Mouse (Mus musculus) gastrocnemius, postnatal 14 days (tissue): Measurements from ENCODE around the gene D630023F18Rik. TPM values are rescaled to one million over a fixed set of nuclear protein-coding genes. Genes with fewer than 3 reads are reported as not detected.

ENCODE experiments used
- DNase-seq: peaks from one replicate; pipeline ENCODE4 v3.0.0; 2021; ENCODE audit warnings: mixed read lengths
- intact Hi-C: fragments of 180-260 bp; cut with DNase I; formaldehyde crosslinking; loops from one replicate; pipeline ENCODE4 v1.15.1; 2025; ENCODE audit warnings: low total_unique reads
- long read RNA-seq, 2 experiments: library from polyadenylated mRNA; stranded (forward); transcript quantifications; one replicate each; pipeline ENCODE4 v2.0.0; 2021
- total RNA-seq, 2 experiments: library from RNA; stranded (reverse); gene quantifications; 2 replicates each; pipeline ENCODE4 v1.2.3; 2021

D630023F18Rik gene
- total RNA-seq = not detected
- long read RNA-seq, experiment 1 = 0 reads
- long read RNA-seq, experiment 2 = 0 reads

DNA sequence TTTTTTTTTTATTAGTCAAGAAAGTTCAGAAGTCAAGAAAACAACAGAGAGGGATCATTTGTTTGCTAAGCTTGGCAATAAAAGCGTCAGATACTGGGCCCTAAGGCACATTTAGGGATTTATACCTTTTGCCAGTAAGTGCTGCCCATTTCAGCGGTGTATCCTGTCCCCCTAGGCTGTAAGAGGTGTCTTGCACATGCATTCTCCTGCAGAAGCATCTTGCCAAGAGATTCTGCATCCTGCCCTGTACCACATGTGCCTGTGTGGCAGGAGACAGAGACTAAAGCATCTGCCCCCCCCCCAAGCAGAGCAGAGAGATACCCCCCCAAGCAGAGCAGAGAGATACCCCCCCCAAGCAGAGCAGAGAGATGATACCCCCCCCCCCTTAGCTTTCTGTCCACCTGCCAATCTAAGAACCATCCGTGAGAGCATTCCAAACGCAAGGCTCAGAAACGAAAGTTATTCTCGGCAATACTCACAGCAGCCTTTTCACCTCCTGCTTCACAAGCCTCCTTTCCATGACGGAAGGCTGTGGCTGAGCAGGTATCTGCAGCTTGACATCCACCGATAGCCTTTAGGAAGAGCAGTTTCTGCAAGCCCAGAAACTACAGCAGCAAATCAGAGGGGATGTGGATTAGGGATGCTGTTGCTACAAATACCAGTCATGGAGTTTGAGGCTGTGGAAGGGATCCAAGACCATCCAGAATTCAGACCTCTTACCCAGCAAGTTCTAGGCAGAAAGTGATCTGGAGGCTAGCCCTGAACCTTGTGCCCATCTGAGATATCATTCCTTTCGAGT is at the start of gene D630023F18Rik:
D630023F18Rik (minus strand) TSS at position 641 of the 799 bp plus-strand sequence.
- DNase-seq = no peak
- intact Hi-C loops = no loop called here

DNA sequence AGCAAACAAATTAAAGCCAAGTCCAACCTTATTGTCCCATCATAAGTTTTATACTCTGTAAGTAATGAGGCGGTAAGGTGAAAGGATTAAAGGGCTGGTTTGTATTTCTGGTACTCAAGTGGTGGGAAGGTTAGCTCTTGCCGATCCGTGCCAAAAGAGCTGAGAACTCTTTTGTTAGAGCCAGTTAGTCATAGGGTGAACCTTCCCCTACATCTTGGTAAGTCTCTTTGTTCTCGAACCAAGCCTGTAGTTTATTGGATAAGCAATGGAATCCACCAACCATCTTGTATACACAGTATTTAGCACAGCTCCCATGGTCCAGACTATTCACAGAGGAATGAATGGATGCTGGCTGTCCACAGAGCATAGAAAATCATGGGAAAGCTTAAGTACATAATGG is 48.6 kb upstream of the D630023F18Rik start:
- intact Hi-C loops = no loop called here
- no peak for DNase-seq

DNA sequence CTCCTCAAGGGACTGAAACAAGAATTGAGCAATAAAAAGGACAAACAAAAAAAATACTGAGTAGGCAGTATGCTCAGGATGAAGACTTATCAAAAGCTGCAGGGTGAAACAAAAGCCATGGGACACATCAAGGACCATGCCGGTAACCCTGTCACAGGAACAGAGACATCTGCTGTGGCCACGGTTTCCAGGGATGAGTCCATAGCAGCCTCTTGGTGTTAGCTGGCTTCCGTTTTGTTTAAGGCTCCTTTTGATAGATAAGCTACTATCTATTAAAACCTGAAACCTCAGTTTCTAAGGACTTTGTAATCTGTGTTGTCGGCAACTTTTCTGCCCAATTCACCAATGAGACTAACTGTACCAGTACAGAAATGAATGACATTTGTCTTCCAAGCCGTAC is 46.9 kb upstream of the D630023F18Rik start:
- intact Hi-C loops = loop anchor here (10.0 kb wide), 1 partner anchor 55 kb away; the partner anchor contains the start of gene Gm28845
- DNase-seq = no peak

DNA sequence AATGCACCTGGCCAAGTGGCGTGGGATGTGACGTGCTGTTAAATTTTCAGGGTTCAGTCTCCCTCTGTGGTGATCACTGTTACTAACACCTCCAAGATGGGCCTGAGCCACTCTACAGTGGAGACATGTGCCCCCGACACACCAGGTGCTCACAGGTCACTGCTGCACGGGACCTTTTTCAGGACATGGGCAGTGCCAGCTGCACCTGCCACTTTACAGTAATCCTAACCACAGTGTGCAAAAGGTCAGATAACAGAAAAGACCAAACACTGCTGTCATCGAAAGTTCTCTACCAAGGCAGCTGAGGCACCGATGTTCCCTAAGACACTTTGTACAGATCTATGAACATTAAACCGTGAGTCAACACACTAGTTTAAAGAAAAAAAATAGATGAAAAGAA is 46.5 kb upstream of the D630023F18Rik start:
- DNase-seq = no peak
- intact Hi-C loops = loop anchor here (10.0 kb wide), 1 partner anchor 55 kb away; the partner anchor contains the start of gene Gm28845

DNA sequence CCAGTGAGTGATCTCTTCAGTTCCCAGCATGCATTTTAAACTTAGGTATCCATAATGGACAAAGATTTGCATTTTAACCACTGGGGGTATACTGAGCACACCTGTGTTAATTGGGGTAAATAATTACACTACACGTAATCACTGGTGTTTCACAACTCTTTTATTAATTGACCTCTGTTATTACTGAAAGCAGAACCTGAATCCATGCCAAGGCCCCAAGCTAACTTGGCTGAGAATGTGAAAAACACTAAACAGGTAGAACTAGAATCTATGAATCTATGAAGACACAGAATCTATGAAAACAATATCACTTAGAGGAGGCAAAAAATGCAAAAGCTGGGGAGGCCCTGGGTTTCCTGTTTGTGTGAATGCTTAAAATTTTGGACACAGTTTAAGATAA is 44.5 kb upstream of the D630023F18Rik start:
- no peak for DNase-seq
- intact Hi-C loops = loop anchor here (10.0 kb wide), 1 partner anchor 53 kb away; the partner anchor contains the start of gene Gm28845

GRCm38 (mm10) chr1:65162210-65162609 is 39.2 kb upstream of the D630023F18Rik start:
- no peak for DNase-seq
- intact Hi-C loops = loop anchor here (10.0 kb wide), 1 partner anchor 47 kb away; the partner anchor contains the start of gene Gm28845

DNA sequence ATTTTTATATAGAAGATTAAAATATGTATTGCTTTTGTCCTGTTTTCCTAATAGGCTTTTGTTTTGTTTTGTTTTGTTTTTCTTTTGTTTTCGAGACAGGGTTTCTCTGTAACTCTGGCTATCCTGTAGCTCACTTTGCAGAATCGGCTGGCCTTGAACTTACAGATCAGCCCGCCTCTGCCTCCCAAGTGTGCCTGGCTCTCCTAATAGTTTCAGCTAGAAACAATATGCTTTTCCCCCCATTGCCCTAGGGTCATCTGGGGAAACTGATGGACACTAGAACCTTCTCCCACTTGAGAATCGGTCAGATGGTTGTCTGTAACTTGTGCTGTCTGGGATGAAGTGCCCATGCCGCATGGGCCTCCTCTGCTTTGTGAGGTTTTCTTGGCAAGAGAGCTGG is 33.1 kb upstream of the D630023F18Rik start:
- no peak for DNase-seq
- intact Hi-C loops = no loop called here

DNA sequence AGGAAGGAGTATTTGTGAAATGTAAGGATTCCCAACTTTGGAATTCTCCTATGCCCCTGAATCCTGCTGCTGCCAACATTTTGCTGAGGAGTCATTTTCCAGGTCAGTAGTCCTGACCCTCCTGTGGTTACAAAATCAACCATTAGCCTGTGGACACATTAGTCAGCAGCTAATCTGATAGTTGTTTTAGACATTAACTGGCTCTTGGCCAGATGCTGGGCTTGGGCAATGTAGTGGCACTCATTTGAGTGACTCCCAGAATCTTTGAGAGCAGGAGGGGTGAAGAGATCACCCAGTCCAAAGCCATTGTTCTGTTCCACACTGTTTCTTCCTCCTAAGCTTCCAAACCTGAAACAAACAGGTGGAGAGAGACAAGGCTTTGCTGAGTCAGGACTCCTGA is 31.8 kb upstream of the D630023F18Rik start:
- no peak for DNase-seq

GRCm38 (mm10) chr1:65147971-65148370 is 25.0 kb upstream of the D630023F18Rik start:
- DNase-seq = no peak
- intact Hi-C loops = no loop called here

More for the DNA sequence above, 31.8 kb upstream of the D630023F18Rik start:
- intact Hi-C loops = no loop called here

GRCm38 (mm10) chr1:65147326-65147725 is 24.3 kb upstream of the D630023F18Rik start:
- no peak for DNase-seq
- intact Hi-C loops = no loop called here

DNA sequence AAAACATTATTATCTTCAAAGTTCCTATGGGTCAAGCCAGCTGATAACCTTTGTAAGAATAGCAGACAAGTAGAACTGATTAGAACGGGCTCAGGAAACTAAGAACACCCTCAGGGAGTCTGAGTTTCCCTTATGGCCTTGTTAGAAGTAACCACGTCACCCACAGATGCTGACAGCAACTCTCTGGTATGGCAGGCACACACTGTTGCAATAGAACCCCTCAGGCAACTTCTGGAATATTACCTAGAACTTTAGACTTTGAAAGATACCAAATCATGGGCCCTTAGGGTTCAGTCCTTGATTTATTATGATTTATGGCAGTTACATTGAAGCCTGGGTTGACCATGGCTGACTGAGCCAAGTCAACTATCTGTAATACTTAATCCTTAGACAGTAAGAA is 23.6 kb upstream of the D630023F18Rik start:
- intact Hi-C loops = no loop called here
- no peak for DNase-seq

- intact Hi-C loops = no loop called here
- no peak for DNase-seq
These were observed 21.8 kb upstream of the D630023F18Rik start for GRCm38 (mm10) chr1:65144783-65145182.

GRCm38 (mm10) chr1:65137560-65137959 is 14.5 kb upstream of the D630023F18Rik start:
- DNase-seq = no peak
- intact Hi-C loops = no loop called here

DNA sequence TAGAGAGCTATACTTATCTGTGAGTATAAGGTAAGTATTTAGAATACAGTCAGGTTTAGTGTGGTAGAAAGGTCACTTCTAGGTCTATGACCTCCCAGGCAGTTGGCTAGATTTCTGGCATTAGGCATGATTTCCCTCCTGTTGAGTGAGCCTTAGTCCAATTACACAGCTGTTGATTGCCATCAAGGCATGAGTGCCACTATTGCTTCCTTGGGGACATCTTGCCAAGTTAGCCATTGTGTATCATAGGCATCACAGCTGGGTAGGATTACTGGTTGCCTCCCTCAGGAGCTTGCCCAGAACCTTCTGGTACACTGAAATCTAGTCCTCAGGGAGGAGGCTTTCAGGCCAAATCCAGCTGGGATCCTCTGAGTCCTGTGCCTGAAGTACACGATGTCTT is 9.8 kb upstream of the D630023F18Rik start:
- intact Hi-C loops = no loop called here
- no peak for DNase-seq

DNA sequence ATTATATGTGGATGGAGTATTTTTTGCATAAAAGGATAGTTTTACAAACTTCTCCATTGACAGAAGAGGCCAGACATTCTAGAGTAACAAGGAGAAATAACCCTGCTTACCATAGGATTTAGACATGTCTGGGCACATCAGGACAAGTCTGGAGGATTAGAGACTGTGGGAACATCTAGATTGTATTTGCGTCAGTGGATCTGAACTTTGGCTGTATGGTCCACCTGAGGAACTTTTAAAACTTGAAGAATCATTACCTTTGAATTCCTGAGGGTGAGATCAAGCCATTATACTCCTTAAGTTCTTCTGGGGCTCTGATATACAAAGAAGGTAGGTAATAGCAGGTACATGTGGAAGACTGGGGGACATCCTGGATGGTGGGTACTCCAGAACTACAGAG is 8.7 kb upstream of the D630023F18Rik start:
- intact Hi-C loops = no loop called here
- no peak for DNase-seq

DNA sequence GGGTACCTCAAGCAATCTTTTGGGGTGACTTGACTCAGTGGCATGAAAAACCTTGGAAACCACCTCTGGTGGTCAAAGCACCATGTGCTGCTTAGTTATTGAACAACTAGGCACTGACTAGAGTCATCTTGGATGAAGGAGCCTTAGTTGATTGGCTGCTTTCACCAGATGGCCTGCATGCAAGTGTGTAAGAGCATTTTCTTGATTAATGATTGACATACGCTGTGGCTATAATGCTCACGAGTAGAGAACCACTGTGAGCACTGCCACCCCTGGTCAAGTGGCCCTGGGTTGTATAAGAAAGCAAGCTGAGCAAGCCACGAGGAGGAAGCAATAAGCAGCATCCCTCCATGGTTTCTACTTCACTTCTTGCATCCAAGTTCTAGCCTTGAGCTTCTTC is 7.2 kb upstream of the D630023F18Rik start:
- intact Hi-C loops = no loop called here
- DNase-seq = no peak

GRCm38 (mm10) chr1:65129634-65130180 is 6.7 kb upstream of the D630023F18Rik start:
- intact Hi-C loops = no loop called here
- no peak for DNase-seq

DNA sequence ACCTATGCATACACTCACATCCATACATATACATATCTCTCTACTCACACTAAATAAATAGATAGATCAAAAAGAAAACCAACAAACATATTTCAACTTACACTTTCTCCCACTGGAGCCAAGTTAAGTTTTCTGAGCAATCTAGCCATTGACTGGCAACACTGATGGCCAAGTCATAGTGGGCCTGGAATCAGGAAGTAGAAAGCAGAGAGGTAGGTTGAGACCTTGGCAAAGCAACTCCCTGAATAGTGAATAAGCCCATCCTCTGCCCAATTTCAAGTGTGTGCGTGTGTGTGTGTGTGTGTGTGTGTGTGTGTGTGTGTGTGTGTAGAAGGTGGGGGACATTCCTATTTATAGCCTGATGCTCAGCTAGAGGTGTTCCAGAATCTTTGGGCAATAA is 3.6 kb downstream of the D630023F18Rik start, which contains the start of gene Gm28845:
Gm28845 (minus strand) TSS at position 121 of the 400 bp plus-strand sequence.
- no peak for DNase-seq
- intact Hi-C loops = loop anchor here (10.0 kb wide), 1 partner anchor 45 kb away; no protein-coding TSS in a partner anchor

DNA sequence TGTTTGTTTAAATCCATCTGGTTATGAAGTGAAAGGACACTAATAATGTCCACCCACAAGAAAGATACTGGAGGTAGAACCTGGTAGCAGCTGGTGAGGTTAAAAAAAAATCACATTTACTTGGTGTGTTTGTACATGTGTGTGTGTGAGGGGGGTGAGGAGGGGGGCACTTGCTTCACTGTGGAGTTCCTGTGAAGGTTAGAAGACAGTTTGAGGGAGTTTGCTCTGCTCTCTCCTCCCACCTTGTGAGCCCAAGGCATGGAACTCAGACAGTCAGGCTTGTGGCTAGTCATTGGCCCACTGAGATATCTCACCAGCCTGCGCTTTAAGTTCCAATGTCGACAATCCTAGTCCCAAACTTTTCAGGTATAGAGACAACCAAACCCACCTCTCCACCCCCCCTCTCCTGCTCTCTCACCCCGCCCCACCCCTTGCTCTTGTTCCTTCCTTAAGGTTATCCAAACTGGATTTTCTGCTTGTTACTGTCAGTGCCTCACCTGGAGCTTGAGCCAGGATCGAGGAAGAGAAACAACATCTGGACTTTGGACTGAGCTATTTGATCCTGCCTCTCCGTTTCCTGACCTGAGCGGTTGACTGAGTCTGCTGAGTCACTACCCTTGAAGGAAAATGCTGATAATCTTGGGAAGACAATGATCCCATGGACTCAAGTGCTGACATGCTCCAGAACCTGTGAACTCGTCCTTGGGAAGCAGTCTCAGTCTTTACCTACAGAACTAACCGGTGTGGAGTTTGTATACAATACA is 4.7 kb downstream of the D630023F18Rik start:
- intact Hi-C loops = loop anchor here (10.0 kb wide), 1 partner anchor 46 kb away; no protein-coding TSS in a partner anchor

More for the DNA sequence above, 4.7 kb downstream of the D630023F18Rik start:
- no peak for DNase-seq
